Mouse (Mus musculus) hematopoietic stem cell, adult 5-6 weeks (primary cell): ENCODE measurements around the gene Tmprss15. TPM values are rescaled to one million over a fixed set of nuclear protein-coding genes. Genes with fewer than 3 reads are reported as not detected.
A peak's percentile ranks its signal among the peaks of the same experiment; 100 is the strongest.

ENCODE experiments used
- ATAC-seq, 2 experiments: fragments of 125-278 bp in 1 of 2; replicated peaks in 1 of 2; 2 replicates each; pipeline ENCODE4 v1.8.0; 2016 to 2017; ENCODE audit warnings: inconsistent platforms in 2 of 2, mild to moderate bottlenecking in 2 of 2, moderate number of reproducible peaks in 2 of 2, low read depth in 1 of 2, moderate TSS enrichment in 1 of 2; ENCODE audit not compliant: low FRiP score in 2 of 2, poor library complexity in 2 of 2, severe bottlenecking in 2 of 2, insufficient read depth in 1 of 2, low TSS enrichment in 1 of 2
- total RNA-seq: library from RNA; stranded (forward); fragments of 172-1452, 232-1000 nt; gene quantifications from 2 replicates; pipeline ENCODE4 v1.2.3, GENCODE M21; 2017

Tmprss15 gene
- total RNA-seq, 1 experiment from 2014 or later = not detected

- ATAC-seq = peak in 1 of 2 experiments; percentile 17; a peak in 2 of 4 replicates
These were observed 159.4 kb downstream of the Tmprss15 start for GRCm38 (mm10) chr16:78931287-78932025.

GRCm38 (mm10) chr16:78930382-78931286, 160.3 kb downstream of the Tmprss15 start, which contains the start of gene Chodl:
Chodl (plus strand) TSS chr16:78930948.
- peak; percentile 32 to 46 for ATAC-seq

- ATAC-seq = no peak
These were observed 168.3 kb downstream of the Tmprss15 start for GRCm38 (mm10) chr16:78922644-78923043.

Other genes starting within 250 kb of the Tmprss15 start
- not detected in 2 replicates for gene Chodl, start 160.1 kb downstream of the Tmprss15 start, total RNA-seq